Mouse (Mus musculus) stomach, embryonic 14.5 days (tissue): ENCODE data around the gene Atxn1. TPM values are rescaled to one million over a fixed set of nuclear protein-coding genes. Genes with fewer than 3 reads are reported as not detected.

Experiments used
- ATAC-seq: fragments of 200-750 bp; cut with Nextera tagmentation; 2 replicates; pipeline ENCODE4 v1.8.0; 2017; ENCODE audit warnings: low read depth, moderate TSS enrichment; ENCODE audit not compliant: insufficient number of reproducible peaks, insufficient read depth, low FRiP score
- H3K27ac ChIP-seq: fragments of 300-500 bp; sonication (generic); 2 replicates; pipeline ENCODE4 v1.5.1; 2014; ENCODE audit warnings: mild to moderate bottlenecking, low read length, moderate library complexity, mixed read lengths
- H3K27me3 ChIP-seq: fragments of 300-500 bp; sonication (generic); 2 replicates; pipeline ENCODE4 v1.6.1; 2014; ENCODE audit warnings: low read length, control low read depth, mixed read lengths; ENCODE audit not compliant: control insufficient read depth, insufficient read depth
- H3K36me3 ChIP-seq: fragments of 300-500 bp; sonication (generic); 2 replicates; pipeline ENCODE4 v1.6.1; 2014; ENCODE audit warnings: mild to moderate bottlenecking, control low read depth, low read length, moderate library complexity, mixed read lengths; ENCODE audit not compliant: control insufficient read depth, insufficient read depth
- H3K4me1 ChIP-seq: fragments of 300-500 bp; sonication (generic); 2 replicates; pipeline ENCODE4 v1.6.1; 2014; ENCODE audit warnings: low read length, control low read depth, mixed read lengths; ENCODE audit not compliant: control insufficient read depth, insufficient read depth
- H3K4me2 ChIP-seq: fragments of 300-500 bp; sonication (generic); replicated peaks from 2 replicates; pipeline ENCODE4 v1.6.1; 2014; ENCODE audit warnings: low read depth, low read length, control low read depth
- H3K4me3 ChIP-seq: fragments of 300-500 bp; sonication (generic); 2 replicates; pipeline ENCODE4 v1.5.1; 2014; ENCODE audit warnings: low read depth, low read length, control low read depth
- H3K9ac ChIP-seq: fragments of 300-500 bp; sonication (generic); replicated peaks from 2 replicates; pipeline ENCODE4 v1.6.1; 2014; ENCODE audit warnings: low read depth, mild to moderate bottlenecking, control low read depth, low read length, moderate library complexity, mixed read lengths
- H3K9me3 ChIP-seq: fragments of 300-500 bp; sonication (generic); 2 replicates; pipeline ENCODE4 v1.6.1; 2016; ENCODE audit warnings: low read depth, low read length, control low read depth; ENCODE audit not compliant: control insufficient read depth
- WGBS: fragments of 180-500 bp; shearing (Covaris S2); extraction: QIAGEN DNeasy Blood & Tissue Kit; methylation state at CpG from one replicate; pipeline ENCODE4 v1.1.7; 2014; 5-methylcytosine and 5-hydroxymethylcytosine counted together
- polyA plus RNA-seq: library from polyadenylated mRNA; unstranded; fragments of >200 nt; fragmentation: Nextera tagmentation; extraction: Ambion mirVana; gene quantifications from 2 replicates; pipeline ENCODE4 v1.2.1, GENCODE M21; 2014

Gene Atxn1
- polyA plus RNA-seq, 1 experiment from 2014 or later: 6.5 TPM

GRCm38 (mm10) chr13:45754483-45754882 is 210.3 kb downstream of the Atxn1 start:
- no peak overlapping the region for H3K9ac ChIP-seq
- no peak overlapping the region for H3K27ac ChIP-seq
- no peaks in the 10 kb centered on the region for H3K9me3 ChIP-seq
- H3K4me1 ChIP-seq: 0 out of 2 replicates have a peak, but pooled peaks cover 4% of the 10 kb centered on the region
- 68% methylated on average over 1 of the region's 1 CpGs for WGBS
- H3K4me3 ChIP-seq: no peak overlapping the region
- no peaks in the 10 kb centered on the region for H3K36me3 ChIP-seq
- no peaks in the 10 kb centered on the region for H3K27me3 ChIP-seq
- no peak for ATAC-seq
- no peak overlapping the region for H3K4me2 ChIP-seq

GRCm38 (mm10) chr13:45752498-45752897 is 212.3 kb downstream of the Atxn1 start:
- 71% methylated on average over 5 of the region's 5 CpGs for WGBS
- H3K9me3 ChIP-seq: no peaks in the 10 kb centered on the region
- no peak overlapping the region for H3K4me2 ChIP-seq
- H3K4me3 ChIP-seq: no peak overlapping the region
- no peak for ATAC-seq
- no peak overlapping the region for H3K27ac ChIP-seq
- 0 out of 2 replicates have a peak, but pooled peaks cover 9% of the 10 kb centered on the region for H3K4me1 ChIP-seq
- H3K36me3 ChIP-seq: no peaks in the 10 kb centered on the region
- no peaks in the 10 kb centered on the region for H3K27me3 ChIP-seq
- no peak overlapping the region for H3K9ac ChIP-seq

GRCm38 (mm10) chr13:45751231-45751630 is 213.6 kb downstream of the Atxn1 start:
- Histone ChIP-seq H3K4me2 (no peak overlapping the region), H3K4me1 (0 out of 2 replicates have a peak, but pooled peaks cover 9% of the 10 kb centered on the region), H3K27ac (no peak overlapping the region), H3K27me3 (no peaks in the 10 kb centered on the region), H3K36me3 (no peaks in the 10 kb centered on the region), H3K9me3 (no peaks in the 10 kb centered on the region), H3K9ac (no peak overlapping the region), H3K4me3 (no peak overlapping the region)
- no peak for ATAC-seq
- WGBS: 54% methylated on average over 2 of the region's 2 CpGs

- Histone ChIP-seq H3K9me3 (no peaks in the 10 kb centered on the region), H3K4me3 (no peak overlapping the region), H3K4me2 (no peak overlapping the region), H3K4me1 (0 out of 2 replicates have a peak, but pooled peaks cover 9% of the 10 kb centered on the region), H3K36me3 (no peaks in the 10 kb centered on the region), H3K27ac (no peak overlapping the region), H3K9ac (no peak overlapping the region), H3K27me3 (no peaks in the 10 kb centered on the region)
- WGBS: 73% methylated on average over 6 of the region's 6 CpGs
- no peak for ATAC-seq
These were observed 214.2 kb downstream of the Atxn1 start for GRCm38 (mm10) chr13:45750627-45751026.

- Histone ChIP-seq H3K9ac (no peak overlapping the region), H3K4me3 (no peak overlapping the region), H3K27me3 (no peaks in the 10 kb centered on the region), H3K4me2 (no peak overlapping the region), H3K4me1 (0 out of 2 replicates have a peak, but pooled peaks cover 9% of the 10 kb centered on the region), H3K9me3 (no peaks in the 10 kb centered on the region), H3K27ac (no peak overlapping the region; the same call in 1 of the 2 replicates), H3K36me3 (no peaks in the 10 kb centered on the region)
- WGBS: 40% methylated on average over 1 of the region's 1 CpGs
- ATAC-seq: no peak
These were observed 214.9 kb downstream of the Atxn1 start for GRCm38 (mm10) chr13:45749937-45750336.

GRCm38 (mm10) chr13:45749222-45749621 is 215.6 kb downstream of the Atxn1 start:
- no peaks in the 10 kb centered on the region for H3K36me3 ChIP-seq
- H3K4me1 ChIP-seq: 0 out of 2 replicates have a peak, but pooled peaks cover 9% of the 10 kb centered on the region
- H3K4me2 ChIP-seq: no peak overlapping the region
- H3K9me3 ChIP-seq: no peaks in the 10 kb centered on the region
- no peak for ATAC-seq
- H3K4me3 ChIP-seq: no peak overlapping the region
- WGBS: 76% methylated on average over 8 of the region's 8 CpGs
- no peak overlapping the region for H3K9ac ChIP-seq
- no peaks in the 10 kb centered on the region for H3K27me3 ChIP-seq
- no peak overlapping the region for H3K27ac ChIP-seq

GRCm38 (mm10) chr13:45748691-45749090 is 216.1 kb downstream of the Atxn1 start:
- Histone ChIP-seq H3K9me3 (no peaks in the 10 kb centered on the region), H3K9ac (no peak overlapping the region), H3K36me3 (no peaks in the 10 kb centered on the region), H3K4me2 (no peak overlapping the region), H3K4me3 (no peak overlapping the region), H3K27me3 (no peaks in the 10 kb centered on the region), H3K27ac (no peak overlapping the region), H3K4me1 (0 out of 2 replicates have a peak, but pooled peaks cover 9% of the 10 kb centered on the region)
- ATAC-seq: no peak
- WGBS: 59% methylated on average over 4 of the region's 4 CpGs

- 77% methylated on average over 12 of the region's 12 CpGs for WGBS
- no peak for ATAC-seq
- Histone ChIP-seq H3K4me3 (no peak overlapping the region), H3K9me3 (no peaks in the 10 kb centered on the region), H3K27me3 (no peaks in the 10 kb centered on the region), H3K27ac (no peak overlapping the region), H3K36me3 (no peaks in the 10 kb centered on the region), H3K9ac (no peak overlapping the region), H3K4me1 (0 out of 2 replicates have a peak, but pooled peaks cover 9% of the 10 kb centered on the region), H3K4me2 (no peak overlapping the region)
These were observed 218.7 kb downstream of the Atxn1 start for GRCm38 (mm10) chr13:45745851-45746773.
